Mouse (Mus musculus) limb, embryonic 11.5 days (tissue): ENCODE data around the gene Rasa3. TPM values are rescaled to one million over a fixed set of nuclear protein-coding genes. Genes with fewer than 3 reads are reported as not detected.

Experiments used
- ATAC-seq: fragments of 200-750 bp; cut with Nextera tagmentation; 2 replicates; pipeline ENCODE4 v1.8.0; 2017; ENCODE audit warnings: low read depth; ENCODE audit not compliant: insufficient number of reproducible peaks, low FRiP score, low TSS enrichment
- DNase-seq: peaks from one replicate; pipeline ENCODE4 v3.0.0-alpha.2; 2015; ENCODE audit warnings: low spot score
- H3K27ac ChIP-seq: fragments of 300-500 bp; sonication (generic); replicated peaks from 2 replicates; pipeline ENCODE4 v1.5.1; 2014; ENCODE audit warnings: low read depth, mild to moderate bottlenecking, low read length
- H3K27me3 ChIP-seq: fragments of 300-500 bp; sonication (generic); 2 replicates; pipeline ENCODE4 v1.6.1; 2014; ENCODE audit warnings: mild to moderate bottlenecking, low read length, mixed read lengths; ENCODE audit not compliant: control insufficient read depth, insufficient read depth
- H3K36me3 ChIP-seq: fragments of 300-500 bp; sonication (generic); 2 replicates; pipeline ENCODE4 v1.6.1; 2014; ENCODE audit warnings: mild to moderate bottlenecking, low read length, moderate library complexity, mixed read lengths; ENCODE audit not compliant: control insufficient read depth, insufficient read depth
- H3K4me1 ChIP-seq: fragments of 300-500 bp; sonication (generic); 2 replicates; pipeline ENCODE4 v1.6.1; 2014; ENCODE audit warnings: low read length, mixed read lengths; ENCODE audit not compliant: control insufficient read depth, insufficient read depth
- H3K4me2 ChIP-seq: fragments of 300-500 bp; sonication (generic); 2 replicates; pipeline ENCODE4 v1.6.1; 2014; ENCODE audit warnings: low read depth, mild to moderate bottlenecking, moderate library complexity; ENCODE audit not compliant: severe bottlenecking
- H3K4me3 ChIP-seq: fragments of 300-500 bp; sonication (generic); 2 replicates; pipeline ENCODE4 v1.5.1; 2014; ENCODE audit warnings: low read depth, low read length
- H3K9ac ChIP-seq: fragments of 300-500 bp; sonication (generic); 2 replicates; pipeline ENCODE4 v1.6.1; 2014; ENCODE audit warnings: mild to moderate bottlenecking, low read length
- H3K9me3 ChIP-seq: fragments of 300-500 bp; sonication (generic); 2 replicates; pipeline ENCODE4 v1.6.1; 2016; ENCODE audit warnings: low read length; ENCODE audit not compliant: control insufficient read depth
- WGBS: fragments of 180-500 bp; shearing (Covaris S2); extraction: QIAGEN DNeasy Blood & Tissue Kit; methylation state at CpG from one replicate; pipeline ENCODE4 v1.1.7; 2014; 5-methylcytosine and 5-hydroxymethylcytosine counted together
- polyA plus RNA-seq: library from polyadenylated mRNA; unstranded; fragments of >200 nt; fragmentation: Nextera tagmentation; extraction: Ambion mirVana; gene quantifications from 2 replicates; pipeline ENCODE4 v1.2.1, GENCODE M21; 2014

Rasa3 gene
- polyA plus RNA-seq, 1 experiment from 2014 or later: 16.6 TPM

DNA sequence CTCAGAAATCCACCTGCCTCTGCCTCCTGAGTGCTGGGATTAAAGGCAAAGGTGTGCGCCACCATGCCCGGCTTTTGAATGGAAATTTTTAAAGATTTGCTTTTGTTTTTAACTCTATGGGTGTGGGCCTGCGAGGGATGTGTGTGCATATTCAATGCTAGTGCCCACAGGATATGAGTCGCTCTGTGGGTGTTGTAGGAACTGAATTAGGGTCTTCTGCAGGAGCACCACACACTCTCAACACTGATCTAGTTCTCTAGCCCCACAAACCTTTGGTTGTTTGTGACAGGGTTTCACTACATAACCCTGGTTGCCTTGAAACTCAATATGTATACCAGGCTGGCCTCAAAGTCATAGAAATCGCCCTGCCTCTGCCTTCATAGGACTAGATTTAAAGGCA, 11.9 kb upstream of the Rasa3 start:
- WGBS: 90% methylated on average over 5 of the region's 5 CpGs
- H3K36me3 ChIP-seq: no peaks in the 10 kb centered on the region
- H3K4me1 ChIP-seq: peaks cover 5% of the 10 kb centered on the region; the same call in 1 of the 2 replicates
- no peak overlapping the region for H3K27ac ChIP-seq
- DNase-seq (no peak), ATAC-seq (no peak)
- no peaks in the 10 kb centered on the region for H3K9me3 ChIP-seq
- no peak overlapping the region for H3K9ac ChIP-seq
- H3K4me2 ChIP-seq: no peak overlapping the region
- no peak overlapping the region for H3K4me3 ChIP-seq
- no peaks in the 10 kb centered on the region for H3K27me3 ChIP-seq

DNA sequence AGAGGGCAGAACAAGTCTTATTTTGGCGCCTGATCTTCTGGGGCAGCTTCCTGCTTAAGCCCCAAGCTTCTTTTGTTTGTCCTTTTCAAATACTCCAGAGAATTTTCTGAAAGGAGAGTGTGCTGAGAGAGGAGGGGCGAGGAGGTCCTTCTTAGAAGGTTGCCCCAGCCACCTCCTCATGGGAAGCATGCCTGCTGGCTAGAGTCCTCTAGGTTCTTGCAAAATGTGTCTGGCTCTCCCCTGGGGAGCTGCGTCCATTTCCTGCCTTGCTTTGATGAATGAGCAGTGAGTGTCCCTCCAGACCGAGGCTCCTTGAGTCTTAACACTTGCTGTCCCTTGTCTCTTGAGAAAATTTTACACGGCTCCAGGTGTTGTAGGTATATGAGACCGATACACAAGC, 11.1 kb upstream of the Rasa3 start:
- Histone ChIP-seq H3K4me3 (no peak overlapping the region), H3K9ac (no peak overlapping the region), H3K9me3 (no peaks in the 10 kb centered on the region), H3K36me3 (no peaks in the 10 kb centered on the region), H3K27ac (no peak overlapping the region), H3K4me2 (no peak overlapping the region), H3K4me1 (peaks cover 11% of the 10 kb centered on the region), H3K27me3 (no peaks in the 10 kb centered on the region)
- no peak for DNase-seq
- 66% methylated on average over 6 of the region's 6 CpGs for WGBS
- no peak for ATAC-seq

DNA sequence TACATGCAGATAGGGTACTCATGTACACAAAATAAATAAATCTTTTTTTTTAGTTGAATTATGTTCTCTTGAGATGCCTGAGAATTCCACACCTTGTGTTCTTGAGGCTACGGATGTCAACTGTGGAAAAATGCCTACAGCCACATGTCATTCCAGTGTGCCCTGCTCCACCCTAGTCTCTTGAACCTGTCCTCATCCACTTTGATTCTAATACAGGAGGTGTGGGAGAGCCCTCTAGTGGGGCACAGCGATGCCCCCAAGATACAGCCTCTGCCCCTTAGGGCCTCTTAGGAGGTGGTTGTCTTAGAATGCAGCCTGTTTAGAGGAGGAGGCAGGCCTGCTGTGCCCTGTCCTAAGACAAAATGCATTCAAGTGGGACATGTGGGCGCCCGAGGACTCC, 10.5 kb upstream of the Rasa3 start:
- Histone ChIP-seq H3K4me1 (peaks cover 12% of the 10 kb centered on the region), H3K36me3 (no peaks in the 10 kb centered on the region), H3K27me3 (no peaks in the 10 kb centered on the region), H3K4me3 (no peak overlapping the region), H3K9me3 (no peaks in the 10 kb centered on the region), H3K27ac (no peak overlapping the region), H3K4me2 (no peak overlapping the region), H3K9ac (no peak overlapping the region)
- DNase-seq (no peak), ATAC-seq (no peak)
- 75% methylated on average over 4 of the region's 4 CpGs for WGBS

DNA sequence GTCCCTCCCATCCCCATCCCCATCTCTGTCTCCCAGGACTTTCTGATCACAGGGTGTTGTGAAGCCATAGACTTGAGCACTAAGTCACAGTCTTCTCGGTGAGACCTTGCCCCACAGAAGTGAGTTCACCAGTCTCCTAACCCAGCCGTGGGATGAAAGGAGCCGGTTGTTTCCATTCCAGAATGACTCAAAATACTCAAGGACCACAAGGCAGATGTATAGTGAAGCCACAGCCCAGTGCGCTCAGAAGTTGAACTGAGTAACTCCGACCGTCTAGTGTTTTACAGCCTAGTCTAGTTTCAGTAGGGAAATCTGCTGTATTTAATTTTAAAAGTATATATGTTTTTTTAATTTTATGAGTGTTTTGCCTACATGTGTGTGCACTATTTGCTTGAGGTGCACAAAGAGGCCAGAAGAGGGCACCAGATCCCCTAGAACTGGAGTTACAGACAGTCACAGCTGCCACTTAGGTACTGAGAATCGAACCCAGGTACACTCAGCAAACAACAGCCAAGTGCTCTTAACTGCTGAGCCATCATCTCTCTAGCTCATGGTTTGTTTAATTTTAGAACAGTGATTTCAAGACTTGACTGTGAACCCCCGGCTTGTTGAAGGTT, 9.8 kb upstream of the Rasa3 start:
- Histone ChIP-seq H3K27me3 (no peaks in the 10 kb centered on the region), H3K27ac (no peak overlapping the region), H3K4me1 (peaks cover 12% of the 10 kb centered on the region), H3K4me2 (no peak overlapping the region), H3K9me3 (no peaks in the 10 kb centered on the region), H3K36me3 (no peaks in the 10 kb centered on the region), H3K9ac (no peak overlapping the region), H3K4me3 (no peak overlapping the region)
- no peak for ATAC-seq
- WGBS: 93% methylated on average over 8 of the region's 8 CpGs
- no peak for DNase-seq

DNA sequence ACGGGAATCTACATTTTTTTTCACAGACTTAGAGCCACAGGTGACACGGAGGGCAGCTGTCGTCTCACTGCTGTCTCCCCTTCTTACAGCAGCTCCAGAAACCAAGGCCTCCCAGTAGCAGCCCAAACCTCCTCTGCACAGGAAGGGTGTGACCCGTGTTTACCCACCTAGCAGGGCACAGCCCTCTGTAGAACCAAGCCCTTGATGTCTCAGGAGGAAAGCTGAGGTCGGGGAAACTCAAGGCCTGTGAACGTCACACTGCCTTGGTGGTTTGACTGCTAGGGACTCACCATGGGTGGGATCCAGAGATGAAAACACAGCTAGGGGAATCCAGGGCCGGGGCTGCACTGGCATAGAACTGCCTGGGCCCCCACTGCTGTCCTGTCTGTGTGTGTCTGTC, 9.0 kb upstream of the Rasa3 start:
- no peak overlapping the region for H3K27ac ChIP-seq
- ATAC-seq (no peak), DNase-seq (no peak)
- no peaks in the 10 kb centered on the region for H3K9me3 ChIP-seq
- peaks cover 12% of the 10 kb centered on the region for H3K4me1 ChIP-seq
- no peak overlapping the region for H3K9ac ChIP-seq
- H3K36me3 ChIP-seq: no peaks in the 10 kb centered on the region
- 78% methylated on average over 7 of the region's 7 CpGs for WGBS
- no peak overlapping the region for H3K4me3 ChIP-seq
- no peaks in the 10 kb centered on the region for H3K27me3 ChIP-seq
- H3K4me2 ChIP-seq: no peak overlapping the region

DNA sequence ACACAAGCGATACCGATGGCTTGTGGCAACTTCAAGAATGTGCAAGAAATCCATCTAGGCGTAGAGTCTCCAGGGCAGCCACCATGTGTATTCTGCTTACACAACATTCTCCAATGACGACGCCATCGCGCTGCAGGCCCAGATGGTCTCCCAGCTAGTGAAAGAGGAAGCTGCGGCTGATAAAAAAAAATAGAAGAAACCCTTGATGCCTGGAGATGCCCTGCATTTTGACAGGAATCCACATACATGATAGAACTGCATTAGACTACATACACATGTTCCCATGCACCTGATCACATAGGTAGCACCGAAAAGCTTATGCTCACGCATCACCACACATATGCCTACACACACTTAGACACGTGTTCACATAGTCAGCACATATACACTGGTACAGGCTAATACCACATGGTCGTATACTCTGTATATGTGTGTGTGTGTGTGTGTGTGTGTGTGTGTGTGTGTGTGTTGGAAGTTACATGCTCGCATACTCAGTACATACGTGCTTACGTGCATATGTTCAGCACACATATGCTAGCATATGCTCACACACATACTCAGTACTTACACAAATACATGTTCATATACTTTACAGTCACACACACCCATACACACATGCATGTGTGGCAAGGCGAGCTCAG, 8.4 kb upstream of the Rasa3 start:
- DNase-seq: no peak
- Histone ChIP-seq H3K36me3 (no peaks in the 10 kb centered on the region), H3K9ac (no peak overlapping the region), H3K27ac (no peak overlapping the region), H3K4me3 (no peak overlapping the region), H3K4me2 (no peak overlapping the region), H3K27me3 (no peaks in the 10 kb centered on the region), H3K9me3 (no peaks in the 10 kb centered on the region), H3K4me1 (peaks cover 12% of the 10 kb centered on the region)
- no peak for ATAC-seq
- 94% methylated on average over 16 of the region's 16 CpGs for WGBS

DNA sequence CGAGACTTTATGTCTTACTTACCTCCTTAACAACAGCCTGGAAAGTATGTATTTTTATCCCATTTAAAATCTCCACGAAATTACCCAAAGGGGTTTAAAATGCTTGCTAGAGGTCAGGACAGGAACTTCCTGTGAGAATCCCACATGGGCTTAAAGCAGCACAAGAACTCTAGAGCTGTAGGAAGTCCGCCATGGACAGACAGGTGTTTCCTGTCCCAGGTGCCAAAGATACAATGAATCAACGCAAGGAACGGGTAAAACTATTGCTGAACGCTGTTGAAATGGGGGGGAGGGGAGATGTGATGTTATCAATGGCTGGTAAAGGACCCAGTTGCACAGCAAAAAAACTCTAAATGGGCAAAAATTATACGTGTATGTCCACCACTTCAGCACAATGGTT, 6.7 kb upstream of the Rasa3 start:
- Histone ChIP-seq H3K9me3 (no peaks in the 10 kb centered on the region), H3K27me3 (no peaks in the 10 kb centered on the region), H3K4me3 (no peak overlapping the region), H3K36me3 (no peaks in the 10 kb centered on the region), H3K4me1 (peaks cover 12% of the 10 kb centered on the region), H3K4me2 (no peak overlapping the region), H3K9ac (no peak overlapping the region), H3K27ac (no peak overlapping the region)
- 19% methylated on average over 7 of the region's 7 CpGs for WGBS
- peak; percentile 29 for DNase-seq
- ATAC-seq: no peak

DNA sequence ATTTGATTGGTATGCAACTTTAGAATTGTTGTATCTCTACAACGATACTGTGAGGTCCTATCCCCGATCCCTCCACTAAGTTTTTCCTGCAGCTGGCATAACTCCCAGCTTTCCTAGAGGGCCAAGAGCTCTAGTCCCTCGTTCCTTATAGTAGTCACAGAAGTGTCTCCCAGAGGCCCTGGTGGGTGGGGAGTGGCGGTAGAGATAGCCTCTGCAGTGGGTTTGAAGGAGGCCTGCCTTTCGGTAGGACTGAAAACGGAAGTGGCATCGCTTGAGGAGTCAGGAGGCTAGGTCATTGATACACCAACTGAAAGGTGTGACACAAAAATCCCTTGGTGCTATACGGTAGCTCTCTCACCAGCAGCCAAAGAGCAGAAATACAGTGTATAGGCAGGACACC, 779 bp upstream of the Rasa3 start:
- ATAC-seq: no peak
- H3K9me3 ChIP-seq: no peaks in the 10 kb centered on the region
- H3K4me1 ChIP-seq: 0 out of 2 replicates have a peak, but pooled peaks cover 4% of the 10 kb centered on the region
- peak overlapping the region; percentile 70; the same call in 1 of the 2 replicates for H3K4me3 ChIP-seq
- H3K36me3 ChIP-seq: no peaks in the 10 kb centered on the region
- no peak for DNase-seq
- H3K4me2 ChIP-seq: peak overlapping the region; percentile 85; the same call in 1 of the 2 replicates
- H3K27me3 ChIP-seq: no peaks in the 10 kb centered on the region
- no peak overlapping the region for H3K27ac ChIP-seq
- WGBS: 54% methylated on average over 8 of the region's 8 CpGs
- no peak overlapping the region for H3K9ac ChIP-seq
